Mouse (Mus musculus) left cerebral cortex, adult 2 months (tissue): ENCODE measurements at regions not wholly inside any gene's neighbourhood (a gene's known extent, or its start where the extent isn't known, plus 50 kb on each side); places are given as distances from the start of the nearest gene placed in this dataset.

Experiments
- DNase-seq, 2 experiments: peaks; one replicate each; pipeline ENCODE4 v3.0.0; 2021 to 2022; ENCODE audit warnings: low spot score in 2 of 2, mixed read lengths in 1 of 2; ENCODE audit errors: extremely low spot score in 1 of 2
- H3K27ac ChIP-seq: fragments of 200-600 bp; 2 replicates; pipeline ENCODE4 v1.8.1; 2022
- H3K4me3 ChIP-seq: fragments of 200-600 bp; 2 replicates; pipeline ENCODE4 v1.8.1; 2022
- CTCF ChIP-seq: fragments of 200-600 bp; IDR thresholded peaks from 2 replicates; pipeline ENCODE4 v1.8.1; 2022; ENCODE audit warnings: antibody characterized with exemption, mild to moderate bottlenecking, moderate library complexity
- intact Hi-C: fragments of 180-260 bp; cut with DNase I; formaldehyde crosslinking; loops from one replicate; pipeline ENCODE4 v1.15.1; 2025

DNA sequence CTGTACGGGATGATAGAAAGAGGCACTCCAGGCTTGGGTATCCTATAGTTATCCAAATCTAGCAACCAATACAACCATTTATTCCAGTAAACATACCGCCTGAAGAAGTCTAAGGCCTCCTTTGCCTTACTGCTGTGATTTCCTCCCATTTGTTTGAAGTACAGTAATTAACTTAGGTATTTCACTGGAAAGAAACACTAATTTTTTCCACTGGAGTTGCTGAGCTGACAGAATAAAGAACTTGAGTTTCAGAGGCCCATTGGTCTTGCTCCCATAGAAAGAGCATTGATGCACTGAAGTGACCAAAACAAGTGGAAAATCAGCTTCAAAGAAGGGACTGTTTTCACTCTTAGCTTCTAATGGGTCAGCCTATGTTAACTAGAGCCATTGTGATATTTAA lies 1100.8 kb upstream of the Gm7489 start:
- Histone ChIP-seq H3K4me3 (no peak overlapping the region), H3K27ac (no peak overlapping the region)
- TF ChIP-seq CTCF: no peak
- no peak for DNase-seq
- intact Hi-C loops: no loop called here

DNA sequence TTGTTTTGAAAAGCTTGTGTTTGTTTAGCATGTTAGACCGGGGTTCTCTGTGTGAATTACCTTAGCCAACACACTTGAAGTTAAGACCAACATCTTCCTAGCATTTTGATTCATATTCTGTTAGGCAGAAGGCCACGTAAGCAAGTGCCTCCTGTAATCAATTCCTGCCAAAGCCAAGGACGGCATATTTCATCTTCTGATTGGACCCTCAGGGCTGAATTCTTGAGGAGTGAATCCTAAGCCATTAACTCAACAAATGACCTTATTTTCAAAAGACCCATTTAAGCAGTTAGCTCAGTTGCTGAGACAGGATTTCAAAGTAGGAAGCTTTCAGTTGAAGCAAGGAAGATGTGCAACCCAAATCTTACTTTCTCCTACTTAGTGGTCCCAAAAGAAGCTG lies 1099.5 kb upstream of the Gm7489 start:
- H3K27ac ChIP-seq: no peak overlapping the region
- DNase-seq: no peak
- no peak for TF ChIP-seq CTCF
- intact Hi-C loops: no loop called here
- H3K4me3 ChIP-seq: no peak overlapping the region

DNA sequence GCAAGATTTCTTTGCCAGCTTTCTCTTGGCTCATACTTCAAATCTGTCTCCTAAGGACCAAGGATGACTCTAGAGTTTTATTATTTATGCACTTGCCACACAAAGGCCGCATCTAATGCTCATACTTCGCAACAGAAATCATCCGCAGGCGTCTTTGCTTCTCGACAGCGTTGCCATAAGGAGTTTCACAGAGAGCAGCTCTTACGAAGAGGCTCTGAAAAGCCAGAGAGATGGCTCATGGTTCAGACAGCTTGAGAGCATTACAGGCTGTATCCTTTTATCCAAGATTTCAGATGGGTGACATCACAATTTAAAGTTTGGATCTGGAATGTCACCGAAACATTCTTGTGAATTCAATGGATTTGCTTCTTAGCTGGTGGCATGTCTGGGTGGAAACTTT lies 1098.7 kb upstream of the Gm7489 start:
- no peak for TF ChIP-seq CTCF
- DNase-seq: no peak
- H3K27ac ChIP-seq: no peak overlapping the region
- intact Hi-C loops: no loop called here
- no peak overlapping the region for H3K4me3 ChIP-seq

DNA sequence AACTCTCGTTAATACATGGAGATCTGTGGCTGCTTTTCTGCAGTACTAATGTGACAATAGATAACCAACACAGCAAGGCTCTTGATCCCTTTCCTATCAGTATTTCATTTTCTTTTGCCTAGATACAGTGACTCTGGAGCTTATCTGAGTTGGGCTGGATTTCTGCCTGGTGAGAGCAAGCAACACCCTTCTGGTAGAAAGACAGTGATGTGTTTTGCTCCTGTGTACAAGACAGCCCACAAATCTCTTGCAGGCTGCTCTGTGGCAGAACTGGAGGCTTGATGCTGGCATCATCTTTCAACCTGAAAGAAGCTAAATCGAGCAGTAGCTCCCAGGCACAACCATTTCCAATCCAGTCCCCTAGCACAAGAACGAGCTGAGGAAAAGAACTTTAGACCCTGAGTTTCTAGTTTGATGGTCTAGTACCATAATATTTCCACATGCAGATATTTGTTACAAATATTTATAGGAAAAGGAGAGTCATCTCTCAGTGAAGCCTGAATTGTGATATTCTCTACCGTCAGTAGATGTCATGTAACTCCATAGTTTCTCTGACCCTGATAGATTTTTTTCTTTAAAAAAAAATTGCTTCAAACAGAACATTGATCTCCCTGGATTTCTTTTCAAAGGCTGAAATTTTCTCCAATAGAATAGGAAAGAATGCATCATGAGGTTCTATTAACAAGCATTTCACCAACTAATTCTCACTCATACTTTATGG lies 1079.1 kb upstream of the Gm7489 start:
- intact Hi-C loops: loop anchor here (5.0 to 10.0 kb wide), 4 partner anchors 217 to 979 kb away; no protein-coding TSS in a partner anchor
- Histone ChIP-seq H3K27ac (peak overlapping the region; percentile 24), H3K4me3 (no peak overlapping the region)
- TF ChIP-seq CTCF: peak; percentile 34
- DNase-seq: peak in 1 of 2 experiments; percentile 13

DNA sequence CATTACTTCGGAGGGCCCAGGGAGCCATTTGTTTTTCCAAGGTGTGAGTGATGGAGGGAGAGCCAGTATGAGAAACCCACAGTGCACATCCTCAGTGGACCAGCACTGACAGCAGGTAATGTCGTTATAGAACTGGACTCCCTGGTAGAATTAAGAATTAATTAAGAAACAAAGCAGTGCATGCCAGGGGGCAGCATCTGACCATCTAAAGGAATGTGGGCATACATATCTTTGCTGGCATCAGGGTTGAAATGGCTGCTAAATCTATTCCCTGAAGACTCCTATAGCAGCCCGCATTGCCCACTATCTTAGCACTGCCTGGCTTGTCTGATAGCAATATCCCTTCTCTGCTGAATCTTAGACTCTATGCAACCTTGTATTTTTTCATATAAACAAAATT lies 1076.1 kb upstream of the Gm7489 start:
- intact Hi-C loops: loop anchor here (5.0 to 10.0 kb wide), 4 partner anchors 214 to 976 kb away; no protein-coding TSS in a partner anchor
- peak in 1 of 2 experiments; percentile 16 for DNase-seq
- TF ChIP-seq CTCF: peak; percentile 30
- Histone ChIP-seq H3K27ac (no peak overlapping the region), H3K4me3 (no peak overlapping the region)

DNA sequence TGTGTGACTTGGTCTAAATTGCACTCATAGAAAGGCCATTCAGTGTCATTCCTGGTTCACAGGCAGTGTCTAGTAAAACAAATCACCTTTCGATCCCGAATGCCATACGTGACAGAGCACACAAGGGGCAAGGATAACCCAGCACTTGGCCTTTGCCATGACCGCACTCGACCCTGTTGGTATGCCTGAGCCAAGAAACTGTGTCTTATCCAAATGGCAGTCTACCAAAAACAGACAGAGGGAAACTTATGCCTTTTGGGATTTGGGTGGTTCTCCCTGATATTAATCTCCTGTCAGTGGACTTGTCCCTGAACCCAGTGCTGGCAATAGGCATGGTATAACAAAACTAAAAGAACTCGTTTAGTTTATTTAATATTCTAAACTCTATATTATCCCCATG lies 1063.9 kb upstream of the Gm7489 start:
- no peak overlapping the region for H3K27ac ChIP-seq
- no peak overlapping the region for H3K4me3 ChIP-seq
- intact Hi-C loops: no loop called here
- no peak for TF ChIP-seq CTCF
- no peak for DNase-seq

DNA sequence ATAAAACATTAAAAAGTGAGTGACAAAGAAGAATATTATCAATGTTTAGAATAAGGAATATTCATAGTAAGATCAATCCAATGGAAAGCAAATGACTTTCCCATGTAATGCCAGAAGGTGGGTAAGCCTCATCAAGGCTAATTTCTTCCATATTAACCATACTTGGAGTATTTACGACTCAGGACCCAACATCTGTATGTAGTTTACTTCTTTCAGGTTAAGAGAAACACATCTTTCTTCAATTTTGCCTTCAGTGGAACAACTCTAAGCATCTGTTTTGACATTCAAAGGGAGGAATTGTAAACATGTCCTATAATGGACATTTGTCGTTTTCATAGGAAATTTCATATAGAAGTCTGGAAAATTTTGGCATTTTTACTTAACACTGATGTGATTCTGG lies 1047.8 kb upstream of the Gm7489 start:
- intact Hi-C loops: no loop called here
- no peak for TF ChIP-seq CTCF
- H3K27ac ChIP-seq: no peak overlapping the region
- DNase-seq: no peak
- no peak overlapping the region for H3K4me3 ChIP-seq

DNA sequence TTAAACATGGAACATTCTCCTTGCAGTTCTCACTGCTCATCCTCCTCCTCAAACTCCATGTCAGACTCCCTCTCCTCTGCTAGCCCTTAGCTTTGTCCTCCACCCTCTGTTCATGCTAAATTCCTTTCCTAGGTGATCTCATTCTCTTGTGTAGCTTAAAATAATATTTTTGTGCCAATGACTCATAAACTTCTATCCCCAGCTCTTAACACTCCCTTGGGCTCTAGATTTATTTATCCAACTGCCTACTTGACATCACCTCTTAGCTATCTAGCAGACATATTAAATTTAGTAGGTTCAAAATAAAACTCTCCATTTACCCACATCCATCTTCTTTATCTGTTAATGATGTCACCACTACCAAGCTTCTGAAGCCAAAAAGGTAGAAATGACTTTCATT lies 1036.6 kb upstream of the Gm7489 start:
- no peak overlapping the region for H3K4me3 ChIP-seq
- intact Hi-C loops: no loop called here
- no peak for DNase-seq
- no peak for TF ChIP-seq CTCF
- H3K27ac ChIP-seq: no peak overlapping the region

DNA sequence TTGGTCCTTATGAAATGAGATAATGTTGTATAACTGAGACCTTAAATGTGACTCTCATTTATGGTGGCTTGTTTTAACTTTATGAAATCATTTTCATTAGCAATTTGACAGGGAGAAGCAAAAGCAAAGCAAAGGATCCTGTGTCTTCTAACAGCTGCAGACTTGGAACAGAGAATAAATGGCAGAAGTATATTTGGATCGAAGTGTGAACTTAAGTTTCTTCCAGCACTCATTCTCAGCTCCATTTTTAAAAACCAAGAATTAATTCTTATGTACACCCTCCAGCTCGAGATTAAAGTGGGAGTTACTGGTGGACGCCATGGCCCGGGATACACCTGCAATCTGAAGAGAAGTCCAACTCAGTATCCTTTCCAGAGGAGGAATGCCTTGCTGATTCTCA lies 1026.0 kb upstream of the Gm7489 start:
- Histone ChIP-seq H3K27ac (peak overlapping the region; percentile 53; the same call in 1 of the 2 replicates), H3K4me3 (no peak overlapping the region)
- intact Hi-C loops: no loop called here
- no peak for TF ChIP-seq CTCF
- no peak for DNase-seq

DNA sequence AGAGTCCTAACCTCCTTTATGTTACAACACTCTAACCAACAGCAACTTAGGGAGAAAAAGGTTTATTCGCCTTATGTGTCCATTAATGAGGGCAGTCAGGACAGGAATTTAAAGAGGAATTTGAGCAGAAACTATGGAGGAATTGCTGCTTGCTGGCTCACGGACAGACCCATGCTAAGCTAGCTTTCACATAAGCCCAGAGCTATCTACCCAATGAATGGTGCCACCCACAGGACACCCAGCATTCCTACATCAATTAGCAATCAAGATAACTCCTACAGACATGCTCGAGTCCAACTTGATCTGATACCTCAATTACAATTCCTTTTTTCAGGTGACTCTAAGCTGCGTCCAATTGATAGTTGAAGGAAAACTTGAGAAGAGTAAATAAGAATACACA lies 1021.2 kb upstream of the Gm7489 start:
- Histone ChIP-seq H3K4me3 (no peak overlapping the region), H3K27ac (no peak overlapping the region)
- DNase-seq: no peak
- intact Hi-C loops: no loop called here
- no peak; the same call in 1 of the 2 replicates for TF ChIP-seq CTCF

DNA sequence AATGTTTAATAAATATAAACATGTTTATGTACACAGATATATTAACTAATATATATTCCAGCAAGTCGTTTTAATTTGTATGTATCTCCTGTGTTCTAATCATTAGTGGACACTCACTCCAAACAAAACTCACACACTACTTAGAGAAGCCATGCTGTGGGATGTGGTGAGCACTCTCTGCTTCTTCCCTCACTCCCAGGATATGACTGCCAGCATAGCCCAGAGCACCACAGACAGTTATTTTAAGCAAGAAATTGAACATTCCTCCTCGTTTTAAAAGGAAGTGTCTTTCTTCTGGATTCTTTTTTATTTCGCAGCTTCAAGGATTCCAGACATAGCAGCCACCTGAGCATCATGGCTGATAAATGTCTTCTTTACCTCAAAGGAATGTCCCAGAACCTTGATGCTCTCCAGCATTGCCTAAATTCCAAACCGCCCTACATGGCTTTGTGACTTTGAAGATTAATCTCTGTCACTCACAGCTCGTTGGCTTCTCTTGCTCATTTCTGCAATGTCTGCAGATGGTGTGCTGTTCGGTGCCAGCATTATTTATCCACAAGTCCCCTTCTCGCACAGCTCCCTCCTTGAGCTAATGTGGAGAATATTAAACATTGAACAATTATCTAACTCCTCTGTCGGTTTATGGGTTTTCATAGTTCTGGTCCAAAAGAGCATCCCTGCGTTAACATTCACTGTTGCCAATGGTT lies 992.3 kb upstream of the Gm7489 start:
- intact Hi-C loops: no loop called here
- DNase-seq: no peak
- no peak for TF ChIP-seq CTCF
- Histone ChIP-seq H3K27ac (no peak overlapping the region), H3K4me3 (no peak overlapping the region)

DNA sequence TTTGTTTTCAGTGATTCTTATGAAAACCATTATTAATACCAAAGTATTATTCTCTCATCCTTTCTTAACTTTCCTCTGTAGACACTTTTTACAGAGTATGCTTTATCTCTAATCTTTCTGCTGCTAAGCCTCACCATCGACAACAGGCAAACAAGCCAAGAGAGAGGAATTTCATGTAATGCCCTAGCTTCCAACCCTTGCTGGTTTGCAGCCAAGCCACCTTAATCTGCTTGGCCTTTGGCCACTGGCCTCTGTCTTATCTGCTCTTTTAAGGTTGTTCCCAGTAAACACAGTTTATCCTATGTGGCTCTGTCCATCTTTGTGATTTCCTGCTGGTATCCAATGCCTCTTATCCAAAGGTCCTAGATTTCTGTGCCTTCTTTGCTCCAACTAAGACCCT lies 986.6 kb upstream of the Gm7489 start:
- H3K27ac ChIP-seq: no peak overlapping the region
- intact Hi-C loops: no loop called here
- DNase-seq: no peak
- no peak overlapping the region for H3K4me3 ChIP-seq
- no peak for TF ChIP-seq CTCF

DNA sequence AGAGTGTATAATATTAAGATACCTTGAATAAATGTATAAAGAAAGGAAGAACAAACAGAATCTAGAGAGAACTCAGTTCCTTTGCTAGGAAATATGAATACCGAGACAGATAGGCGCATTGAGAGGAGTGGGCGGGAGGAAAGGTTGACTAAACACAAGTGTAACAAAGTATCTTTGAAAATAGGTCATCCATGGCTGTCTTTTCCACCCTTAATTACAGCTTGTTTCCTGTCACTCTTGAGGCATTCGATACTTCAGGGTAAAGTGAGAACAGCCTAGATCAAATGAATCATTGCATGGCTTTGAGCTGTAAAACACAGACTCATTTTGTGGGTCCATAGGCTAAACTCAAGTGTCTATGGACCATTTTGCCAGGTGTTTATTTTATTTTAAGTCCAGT lies 985.3 kb upstream of the Gm7489 start:
- Histone ChIP-seq H3K4me3 (no peak overlapping the region), H3K27ac (no peak overlapping the region)
- no peak for DNase-seq
- no peak for TF ChIP-seq CTCF
- intact Hi-C loops: no loop called here
